Mouse (Mus musculus) hindbrain, postnatal 0 days (tissue): ENCODE results near the gene Cd96. TPM values are rescaled to one million over a fixed set of nuclear protein-coding genes. Genes with fewer than 3 reads are reported as not detected.
A peak's percentile ranks its signal among the peaks of the same experiment; 100 is the strongest.

Experiments
- ATAC-seq: fragments of 200-750 bp; cut with Nextera tagmentation; 2 replicates; pipeline ENCODE4 v1.8.0; 2017; ENCODE audit warnings: mild to moderate bottlenecking, moderate TSS enrichment, moderate library complexity
- DNase-seq: peaks from one replicate; pipeline ENCODE4 v3.0.0-alpha.2; 2015; ENCODE audit warnings: low spot score
- H3K27ac ChIP-seq: fragments of 300-500 bp; sonication (generic); 2 replicates; pipeline ENCODE4 v1.5.1; 2014; ENCODE audit warnings: mild to moderate bottlenecking
- H3K27me3 ChIP-seq: fragments of 300-500 bp; sonication (generic); 2 replicates; pipeline ENCODE4 v1.6.1; 2014; ENCODE audit warnings: low read length, mixed read lengths; ENCODE audit not compliant: insufficient read depth
- H3K36me3 ChIP-seq: fragments of 300-500 bp; sonication (generic); 2 replicates; pipeline ENCODE4 v1.6.1; 2014; ENCODE audit warnings: low read length, mixed read lengths; ENCODE audit not compliant: insufficient read depth
- H3K4me1 ChIP-seq: fragments of 300-500 bp; sonication (generic); 2 replicates; pipeline ENCODE4 v1.6.1; 2014; ENCODE audit warnings: antibody characterized with exemption, low read length, mixed read lengths; ENCODE audit not compliant: insufficient read depth
- H3K4me2 ChIP-seq: fragments of 300-500 bp; sonication (generic); 2 replicates; pipeline ENCODE4 v1.6.1; 2014; ENCODE audit warnings: low read depth, mild to moderate bottlenecking, low read length, moderate library complexity, mixed read lengths
- H3K4me3 ChIP-seq: fragments of 300-500 bp; sonication (generic); 2 replicates; pipeline ENCODE4 v1.5.1; 2014; ENCODE audit warnings: low read length
- H3K9ac ChIP-seq: fragments of 300-500 bp; sonication (generic); replicated peaks from 2 replicates; pipeline ENCODE4 v1.6.1; 2014; ENCODE audit warnings: mild to moderate bottlenecking, low read length, moderate library complexity, mixed read lengths
- H3K9me3 ChIP-seq: fragments of 300-500 bp; sonication (generic); 2 replicates; pipeline ENCODE4 v1.6.1; 2016; ENCODE audit warnings: low read length, mixed read lengths
- CTCF ChIP-seq: IDR thresholded peaks from 2 replicates; pipeline ENCODE4 v1.5.1; 2016; ENCODE audit warnings: antibody characterized with exemption, control low read depth, low read depth
- WGBS: fragments of 180-500 bp; shearing (Covaris S2); extraction: QIAGEN DNeasy Blood & Tissue Kit; methylation state at CpG from one replicate; pipeline ENCODE4 v1.1.7; 2014; 5-methylcytosine and 5-hydroxymethylcytosine counted together
- polyA plus RNA-seq: library from polyadenylated mRNA; unstranded; fragments of >200 nt; fragmentation: Nextera tagmentation; extraction: Ambion mirVana; gene quantifications from 2 replicates; pipeline ENCODE4 v1.2.1, GENCODE M21; 2015
- total RNA-seq: library from RNA; depleted of rRNA; stranded (reverse); fragments of >200 nt; gene quantifications from 2 replicates; pipeline ENCODE4 v1.2.3, GENCODE M21; 2014

Cd96 gene
- total and polyA plus RNA-seq, 2 experiments from 2014 or later = 0.06 TPM; not detected in 1

DNA sequence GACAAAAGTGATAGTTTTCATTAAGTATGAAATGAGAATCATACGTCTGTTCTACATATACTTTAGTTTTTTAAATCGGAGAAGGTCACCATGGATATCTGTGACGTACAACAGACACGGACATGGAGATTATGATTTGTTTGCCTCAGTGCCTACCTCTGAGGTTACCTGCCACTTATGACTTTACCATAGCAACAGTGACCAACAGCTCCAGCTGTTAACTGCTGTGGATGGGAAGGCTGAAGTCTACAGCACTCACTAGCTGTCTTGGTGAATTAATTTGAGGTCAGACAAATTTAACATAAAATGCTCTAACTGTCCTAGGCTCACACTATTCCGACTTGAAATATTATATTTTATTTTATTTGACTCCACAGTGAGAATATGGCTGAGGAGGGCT lies 56.8 kb downstream of the Cd96 start:
- H3K4me2 ChIP-seq = no peak overlapping the region
- 82% methylated on average over 5 of the region's 5 CpGs for WGBS
- no peaks in the 10 kb centered on the region for H3K27me3 ChIP-seq
- H3K4me3 ChIP-seq = no peak overlapping the region
- no peaks in the 10 kb centered on the region for H3K4me1 ChIP-seq
- ATAC-seq (no peak), DNase-seq (no peak)
- no peaks in the 10 kb centered on the region for H3K36me3 ChIP-seq
- no peak overlapping the region for H3K9ac ChIP-seq
- H3K9me3 ChIP-seq = no peaks in the 10 kb centered on the region
- no peak overlapping the region for H3K27ac ChIP-seq
- no peak for TF ChIP-seq CTCF

DNA sequence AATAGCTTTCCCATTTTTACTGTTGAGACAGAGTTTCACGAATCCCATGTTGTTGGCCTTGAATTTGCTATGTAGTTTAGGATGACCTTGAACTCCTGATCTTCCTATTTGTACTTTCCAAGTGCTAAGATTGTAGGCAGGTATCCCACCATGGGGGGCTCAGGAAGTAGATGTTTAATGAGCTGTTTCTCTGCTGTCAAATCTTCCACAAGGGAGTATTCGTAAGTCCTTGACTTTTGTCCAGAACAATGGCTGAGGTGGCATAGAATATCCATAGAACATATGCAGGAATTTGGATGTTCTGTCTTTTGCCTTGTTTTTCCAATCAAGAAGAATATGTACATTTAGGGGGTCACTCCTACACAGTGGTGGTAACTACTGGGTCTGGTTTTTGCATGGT lies 73.1 kb downstream of the Cd96 start:
- H3K4me1 ChIP-seq = no peaks in the 10 kb centered on the region
- DNase-seq (no peak), ATAC-seq (no peak)
- H3K9ac ChIP-seq = no peak overlapping the region
- H3K9me3 ChIP-seq = no peaks in the 10 kb centered on the region
- H3K27ac ChIP-seq = no peak overlapping the region
- H3K4me2 ChIP-seq = no peak overlapping the region
- no peak for TF ChIP-seq CTCF
- H3K27me3 ChIP-seq = no peaks in the 10 kb centered on the region
- no peak overlapping the region for H3K4me3 ChIP-seq
- no peaks in the 10 kb centered on the region for H3K36me3 ChIP-seq
- WGBS = 94% methylated on average over 2 of the region's 2 CpGs

DNA sequence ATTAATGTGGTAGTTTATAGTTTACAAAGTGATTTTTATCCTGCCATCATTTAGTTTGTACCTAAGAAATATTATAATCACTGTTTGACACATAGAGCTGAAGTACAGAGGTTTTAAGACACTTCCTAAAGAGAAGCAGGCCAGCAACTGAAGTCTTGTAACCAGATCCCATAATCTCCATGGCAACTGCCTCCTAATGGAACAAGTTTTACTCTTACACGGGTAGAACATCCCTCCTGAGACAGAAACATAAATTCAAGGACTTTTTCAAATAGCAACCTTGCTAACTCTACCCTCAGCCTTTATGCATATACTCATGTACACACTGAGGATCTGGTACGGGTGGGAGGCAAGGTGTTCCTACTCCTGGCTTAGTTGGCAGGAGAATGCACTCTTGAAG lies 83.8 kb downstream of the Cd96 start:
- 42% methylated on average over 2 of the region's 2 CpGs for WGBS
- no peak overlapping the region for H3K9ac ChIP-seq
- H3K9me3 ChIP-seq = no peaks in the 10 kb centered on the region
- peak; percentile 49 for DNase-seq
- no peak overlapping the region for H3K4me3 ChIP-seq
- H3K27me3 ChIP-seq = no peaks in the 10 kb centered on the region
- H3K27ac ChIP-seq = no peak overlapping the region
- TF ChIP-seq CTCF = no peak
- no peak for ATAC-seq
- H3K36me3 ChIP-seq = no peaks in the 10 kb centered on the region
- no peaks in the 10 kb centered on the region for H3K4me1 ChIP-seq
- H3K4me2 ChIP-seq = no peak overlapping the region

DNA sequence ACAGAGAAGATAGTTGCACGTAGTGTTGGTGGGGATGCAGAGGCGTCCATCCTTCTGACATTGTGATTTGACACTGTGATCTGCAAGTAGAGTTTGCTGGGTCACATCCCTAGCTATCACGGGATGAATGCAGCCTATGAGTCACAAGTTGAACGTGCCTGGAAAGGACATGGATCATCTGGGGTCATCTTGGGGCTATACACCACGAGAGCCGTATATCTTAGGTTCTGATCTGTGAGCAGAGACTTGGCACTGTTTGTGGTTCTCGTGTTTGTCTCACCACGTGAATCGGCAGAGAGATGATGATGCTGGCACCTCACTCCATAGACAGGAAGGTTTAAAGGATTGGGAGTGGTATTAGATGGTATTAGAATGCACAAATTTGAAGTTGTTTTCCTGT lies 86.2 kb downstream of the Cd96 start:
- H3K27ac ChIP-seq = no peak overlapping the region
- no peaks in the 10 kb centered on the region for H3K9me3 ChIP-seq
- H3K4me1 ChIP-seq = no peaks in the 10 kb centered on the region
- H3K4me2 ChIP-seq = no peak overlapping the region
- H3K27me3 ChIP-seq = no peaks in the 10 kb centered on the region
- no peak for DNase-seq
- no peak for TF ChIP-seq CTCF
- ATAC-seq = no peak
- no peak overlapping the region for H3K9ac ChIP-seq
- 75% methylated on average over 9 of the region's 9 CpGs for WGBS
- no peak overlapping the region for H3K4me3 ChIP-seq
- no peaks in the 10 kb centered on the region for H3K36me3 ChIP-seq

DNA sequence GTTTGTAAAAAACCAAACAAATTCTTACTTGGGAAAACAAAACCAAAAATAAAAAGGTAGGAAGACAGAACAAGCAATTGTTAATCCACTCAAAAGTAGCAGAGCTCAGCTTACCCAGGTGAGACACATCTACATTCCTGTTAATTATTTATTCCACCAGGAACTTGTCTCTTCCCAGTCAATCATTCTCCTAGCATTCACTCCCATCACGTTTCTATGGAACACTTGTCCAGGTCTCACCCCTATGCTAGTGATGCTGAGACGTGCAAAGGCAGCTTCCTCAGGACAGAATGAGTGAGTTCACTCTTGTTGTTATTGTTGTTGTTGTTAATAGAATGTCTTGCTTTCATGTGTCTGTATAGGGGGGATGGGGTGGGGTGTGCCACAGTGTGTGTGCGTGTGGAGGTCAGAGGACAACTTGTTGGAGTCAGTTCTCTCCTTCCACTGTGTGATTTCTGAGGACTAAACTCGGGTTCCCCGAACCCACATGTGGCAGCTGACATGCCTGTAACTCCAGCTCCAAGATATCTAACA lies 97.0 kb downstream of the Cd96 start:
- Histone ChIP-seq H3K4me3 (no peak overlapping the region), H3K4me1 (no peaks in the 10 kb centered on the region), H3K36me3 (no peaks in the 10 kb centered on the region), H3K9me3 (no peaks in the 10 kb centered on the region), H3K4me2 (no peak overlapping the region), H3K27me3 (no peaks in the 10 kb centered on the region), H3K9ac (no peak overlapping the region), H3K27ac (no peak overlapping the region)
- ATAC-seq (no peak), DNase-seq (no peak)
- TF ChIP-seq CTCF = no peak
- WGBS = 78% methylated on average over 5 of the region's 5 CpGs

DNA sequence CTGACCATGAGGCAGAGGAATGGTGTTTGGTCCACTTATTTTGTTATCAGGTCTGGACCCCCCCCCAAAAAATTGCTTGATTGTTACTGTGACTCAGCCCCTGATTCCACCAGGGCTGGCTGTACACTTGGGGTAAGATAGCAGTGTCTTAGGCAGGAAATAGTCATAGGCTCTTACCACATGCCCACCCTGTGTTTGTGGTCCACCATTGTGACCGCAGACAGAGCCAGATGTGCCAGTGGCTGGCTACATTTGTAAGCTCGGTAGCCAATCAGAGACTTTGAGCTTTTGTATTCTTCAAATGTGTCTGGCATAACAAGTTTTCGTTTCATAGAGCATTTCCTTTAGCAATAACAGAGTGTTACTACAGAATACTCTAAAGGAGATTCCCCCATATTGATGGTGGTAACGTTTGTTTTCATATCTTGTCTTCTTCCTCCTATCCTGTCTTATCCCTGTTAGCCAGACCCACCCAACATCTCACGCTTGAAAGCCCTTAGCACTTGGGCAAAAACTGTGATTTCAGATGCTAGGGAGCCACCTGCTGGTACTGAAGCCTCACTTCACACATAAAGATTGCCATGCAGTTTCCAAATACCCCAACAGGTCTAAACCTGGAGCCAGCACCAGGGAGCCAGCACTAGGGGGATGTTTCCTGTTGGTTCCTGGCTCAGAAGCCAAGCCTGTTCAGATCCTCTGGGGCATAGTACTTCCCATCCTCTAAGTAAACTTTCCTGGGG lies 97.7 kb downstream of the Cd96 start:
- no peak overlapping the region for H3K9ac ChIP-seq
- no peak overlapping the region for H3K4me2 ChIP-seq
- no peaks in the 10 kb centered on the region for H3K9me3 ChIP-seq
- H3K4me1 ChIP-seq = no peaks in the 10 kb centered on the region
- DNase-seq (peak; percentile 89), ATAC-seq (peak; percentile 87)
- H3K27me3 ChIP-seq = no peaks in the 10 kb centered on the region
- 45% methylated on average over 5 of the region's 5 CpGs for WGBS
- H3K27ac ChIP-seq = no peak overlapping the region
- no peak overlapping the region for H3K4me3 ChIP-seq
- TF ChIP-seq CTCF = peak; percentile 94
- H3K36me3 ChIP-seq = no peaks in the 10 kb centered on the region

DNA sequence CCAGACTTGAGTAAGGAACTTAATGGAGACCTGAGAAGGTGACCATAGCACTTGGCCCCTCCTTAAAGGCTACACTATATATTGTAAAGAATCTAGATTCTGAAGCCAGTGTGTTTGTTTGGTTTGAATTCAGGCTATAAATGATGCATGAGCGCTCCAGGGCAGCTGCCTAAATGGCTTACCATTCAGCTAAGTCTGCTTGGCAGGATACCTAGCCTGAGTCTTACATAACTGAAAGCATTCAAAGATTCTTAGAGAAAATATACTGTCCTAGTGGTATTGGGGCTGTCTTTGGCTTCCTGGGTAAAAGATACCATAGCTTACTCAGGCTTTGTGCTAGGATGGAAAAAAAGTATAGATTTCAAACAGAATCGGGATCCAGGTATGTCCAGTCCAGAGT lies 98.7 kb downstream of the Cd96 start:
- Histone ChIP-seq H3K9ac (no peak overlapping the region), H3K27ac (no peak overlapping the region), H3K27me3 (no peaks in the 10 kb centered on the region), H3K36me3 (no peaks in the 10 kb centered on the region), H3K9me3 (no peaks in the 10 kb centered on the region), H3K4me3 (no peak overlapping the region), H3K4me1 (no peaks in the 10 kb centered on the region), H3K4me2 (no peak overlapping the region)
- no peak for TF ChIP-seq CTCF
- DNase-seq (no peak), ATAC-seq (no peak)
- 82% methylated on average over 2 of the region's 2 CpGs for WGBS
